Mouse (Mus musculus): Measurements from ENCODE around the gene Sertad2. TPM values are rescaled to one million over a fixed set of nuclear protein-coding genes. Genes with fewer than 3 reads are reported as not detected.

Sertad2 gene
- total and polyA plus RNA-seq, 3 experiments, result 16.1 to 20.2 (median 17.7) TPM

GRCm38 (mm10) chr11:20514757-20515156 lies 28.3 kb upstream of the Sertad2 start:
- H3K27ac ChIP-seq, result no peak overlapping the region
- no peaks in the 10 kb centered on the region for H3K36me3 ChIP-seq (ENCODE audit: control insufficient read depth, insufficient read depth, low read length)
- H3K4me3 ChIP-seq, result no peak overlapping the region
- H3K9ac ChIP-seq (ENCODE audit: low read depth, low read length), result no peak overlapping the region
- DNase-seq, result no peak
- no peaks in the 10 kb centered on the region for H3K4me1 ChIP-seq (ENCODE audit: control insufficient read depth, insufficient read depth, low read length)
- intact Hi-C loops (cut with DNase I), result no loop called here
- H3K27me3 ChIP-seq (ENCODE audit: control insufficient read depth, insufficient read depth, low read length), result no peaks in the 10 kb centered on the region
- no peaks in the 10 kb centered on the region for H3K79me2 ChIP-seq (replicated peaks; ENCODE audit: control insufficient read depth, insufficient read depth, low read length)
- no peak for TF ChIP-seq EP300 (IDR thresholded peaks at IDR 0.05; ENCODE audit: insufficient read depth, low read depth, low read length)
- TF ChIP-seq POLR2A (IDR thresholded peaks at IDR 0.05; ENCODE audit: insufficient read depth, low read depth, low read length), result no peak
- no peak for TF ChIP-seq CTCF (IDR thresholded peaks at IDR 0.05)
- 72% methylated on average over 4 of the region's 4 CpGs for WGBS

GRCm38 (mm10) chr11:20521321-20521720 lies 21.7 kb upstream of the Sertad2 start:
- no peaks in the 10 kb centered on the region for H3K4me1 ChIP-seq (ENCODE audit: control insufficient read depth, insufficient read depth, low read length)
- no peaks in the 10 kb centered on the region for H3K79me2 ChIP-seq (replicated peaks; ENCODE audit: control insufficient read depth, insufficient read depth, low read length)
- H3K27ac ChIP-seq, result no peak overlapping the region
- H3K9ac ChIP-seq (ENCODE audit: low read depth, low read length), result no peak overlapping the region
- H3K4me3 ChIP-seq, result no peak overlapping the region
- intact Hi-C loops (cut with DNase I), result no loop called here
- H3K36me3 ChIP-seq (ENCODE audit: control insufficient read depth, insufficient read depth, low read length), result no peaks in the 10 kb centered on the region
- no peaks in the 10 kb centered on the region for H3K27me3 ChIP-seq (ENCODE audit: control insufficient read depth, insufficient read depth, low read length)
- 94% methylated on average over 2 of the region's 2 CpGs for WGBS
- TF ChIP-seq CTCF (IDR thresholded peaks at IDR 0.05) (no peak), POLR2A (IDR thresholded peaks at IDR 0.05; ENCODE audit: insufficient read depth, low read depth, low read length) (no peak), EP300 (IDR thresholded peaks at IDR 0.05; ENCODE audit: insufficient read depth, low read depth, low read length) (no peak)
- no peak for DNase-seq

- Histone ChIP-seq H3K27me3 (ENCODE audit: control insufficient read depth, insufficient read depth, low read length) (no peaks in the 10 kb centered on the region), H3K79me2 (replicated peaks; ENCODE audit: control insufficient read depth, insufficient read depth, low read length) (no peaks in the 10 kb centered on the region), H3K4me1 (ENCODE audit: control insufficient read depth, insufficient read depth, low read length) (no peaks in the 10 kb centered on the region), H3K4me3 (no peak overlapping the region), H3K27ac (no peak overlapping the region), H3K9ac (ENCODE audit: low read depth, low read length) (no peak overlapping the region), H3K36me3 (ENCODE audit: control insufficient read depth, insufficient read depth, low read length) (no peaks in the 10 kb centered on the region)
- intact Hi-C loops (cut with DNase I), result no loop called here
- 66% methylated on average over 4 of the region's 4 CpGs for WGBS
- TF ChIP-seq POLR2A (IDR thresholded peaks at IDR 0.05; ENCODE audit: insufficient read depth, low read depth, low read length) (no peak), CTCF (IDR thresholded peaks at IDR 0.05) (no peak), EP300 (IDR thresholded peaks at IDR 0.05; ENCODE audit: insufficient read depth, low read depth, low read length) (no peak)
- DNase-seq, result no peak
Measured at GRCm38 (mm10) chr11:20522750-20523149, 20.3 kb upstream of the Sertad2 start.

- WGBS, result 92% methylated on average over 1 of the region's 1 CpGs
- H3K4me1 ChIP-seq (ENCODE audit: control insufficient read depth, insufficient read depth, low read length), result no peaks in the 10 kb centered on the region
- H3K79me2 ChIP-seq (replicated peaks; ENCODE audit: control insufficient read depth, insufficient read depth, low read length), result no peaks in the 10 kb centered on the region
- intact Hi-C loops (cut with DNase I), result no loop called here
- no peaks in the 10 kb centered on the region for H3K27me3 ChIP-seq (ENCODE audit: control insufficient read depth, insufficient read depth, low read length)
- H3K27ac ChIP-seq, result no peak overlapping the region
- no peak overlapping the region for H3K9ac ChIP-seq (ENCODE audit: low read depth, low read length)
- DNase-seq, result no peak
- H3K36me3 ChIP-seq (ENCODE audit: control insufficient read depth, insufficient read depth, low read length), result no peaks in the 10 kb centered on the region
- no peak overlapping the region for H3K4me3 ChIP-seq
- TF ChIP-seq CTCF (IDR thresholded peaks at IDR 0.05), result no peak
- no peak for TF ChIP-seq EP300 (IDR thresholded peaks at IDR 0.05; ENCODE audit: insufficient read depth, low read depth, low read length)
- no peak for TF ChIP-seq POLR2A (IDR thresholded peaks at IDR 0.05; ENCODE audit: insufficient read depth, low read depth, low read length)
Measured at GRCm38 (mm10) chr11:20524435-20524834, 18.6 kb upstream of the Sertad2 start.

- no peak overlapping the region for H3K9ac ChIP-seq (ENCODE audit: low read depth, low read length)
- no peaks in the 10 kb centered on the region for H3K4me1 ChIP-seq (ENCODE audit: control insufficient read depth, insufficient read depth, low read length)
- no peaks in the 10 kb centered on the region for H3K27me3 ChIP-seq (ENCODE audit: control insufficient read depth, insufficient read depth, low read length)
- TF ChIP-seq EP300 (IDR thresholded peaks at IDR 0.05; ENCODE audit: insufficient read depth, low read depth, low read length) (no peak), CTCF (IDR thresholded peaks at IDR 0.05) (no peak), POLR2A (IDR thresholded peaks at IDR 0.05; ENCODE audit: insufficient read depth, low read depth, low read length) (no peak)
- H3K36me3 ChIP-seq (ENCODE audit: control insufficient read depth, insufficient read depth, low read length), result no peaks in the 10 kb centered on the region
- no peak for DNase-seq
- intact Hi-C loops (cut with DNase I), result no loop called here
- no peak overlapping the region for H3K4me3 ChIP-seq
- 84% methylated on average over 8 of the region's 8 CpGs for WGBS
- no peak overlapping the region for H3K27ac ChIP-seq
- no peaks in the 10 kb centered on the region for H3K79me2 ChIP-seq (replicated peaks; ENCODE audit: control insufficient read depth, insufficient read depth, low read length)
Measured at GRCm38 (mm10) chr11:20525909-20526308, 17.1 kb upstream of the Sertad2 start.

GRCm38 (mm10) chr11:20527901-20528300 lies 15.2 kb upstream of the Sertad2 start:
- Histone ChIP-seq H3K9ac (ENCODE audit: low read depth, low read length) (no peak overlapping the region), H3K36me3 (ENCODE audit: control insufficient read depth, insufficient read depth, low read length) (no peaks in the 10 kb centered on the region), H3K4me3 (no peak overlapping the region), H3K27me3 (ENCODE audit: control insufficient read depth, insufficient read depth, low read length) (no peaks in the 10 kb centered on the region), H3K79me2 (replicated peaks; ENCODE audit: control insufficient read depth, insufficient read depth, low read length) (no peaks in the 10 kb centered on the region), H3K27ac (no peak overlapping the region), H3K4me1 (ENCODE audit: control insufficient read depth, insufficient read depth, low read length) (no peaks in the 10 kb centered on the region)
- intact Hi-C loops (cut with DNase I), result no loop called here
- 93% methylated on average over 3 of the region's 3 CpGs for WGBS
- no peak for TF ChIP-seq POLR2A (IDR thresholded peaks at IDR 0.05; ENCODE audit: insufficient read depth, low read depth, low read length)
- no peak for TF ChIP-seq CTCF (IDR thresholded peaks at IDR 0.05)
- no peak for TF ChIP-seq EP300 (IDR thresholded peaks at IDR 0.05; ENCODE audit: insufficient read depth, low read depth, low read length)
- no peak for DNase-seq
